Mouse (Mus musculus): ENCODE results near the gene Sema5b.
A peak's percentile ranks its signal among the peaks of the same experiment; 100 is the strongest.

The Sema5b gene

DNA sequence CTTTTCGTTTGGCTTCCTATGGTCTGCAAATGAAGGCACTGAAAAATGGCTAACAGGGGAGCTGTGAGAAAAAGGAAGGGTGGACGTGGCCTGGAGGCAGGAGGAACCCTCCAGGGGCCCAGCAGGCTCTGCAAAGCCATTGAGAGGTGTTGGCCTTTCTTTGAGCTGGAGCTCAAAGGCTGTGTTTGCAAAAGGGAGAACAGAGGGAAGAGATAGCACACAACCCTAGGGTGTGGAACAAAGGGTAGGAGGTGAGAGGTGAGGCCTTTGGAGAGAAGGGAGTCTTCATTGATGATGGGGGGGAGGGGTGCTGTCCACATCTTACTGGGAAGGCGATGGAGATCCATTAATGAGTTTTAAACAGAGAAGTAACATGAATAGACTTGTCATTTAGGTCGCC, 94.0 kb downstream of the Sema5b start:
- no peak for DNase-seq (ENCODE audit: low read depth)

GRCm38 (mm10) chr16:35639505-35639904, 98.6 kb downstream of the Sema5b start:
- DNase-seq (ENCODE audit: low read depth), result no peak

GRCm38 (mm10) chr16:35648862-35649261, 107.9 kb downstream of the Sema5b start:
- no peak for DNase-seq (ENCODE audit: low read depth)

DNA sequence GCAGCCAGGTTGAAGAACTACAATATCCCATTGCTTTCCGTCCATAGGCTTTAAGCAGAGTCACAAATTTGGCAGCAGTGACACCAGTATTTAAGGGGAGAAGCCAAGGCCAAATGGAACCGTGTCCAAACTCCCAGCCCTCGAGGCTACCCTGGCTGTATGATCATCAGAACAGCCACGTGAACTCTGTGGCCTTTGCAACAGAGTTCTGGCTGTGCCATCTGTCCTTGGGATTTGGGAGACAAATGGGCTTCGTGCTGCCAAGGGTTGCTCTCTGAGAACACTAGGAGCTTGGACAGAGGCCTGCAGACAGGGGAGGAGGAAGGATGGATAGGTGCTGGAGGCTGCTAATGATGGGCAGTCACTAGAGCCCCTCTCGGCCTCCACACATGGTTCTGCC, 111.3 kb downstream of the Sema5b start:
- no peak for DNase-seq (ENCODE audit: low read depth)

DNA sequence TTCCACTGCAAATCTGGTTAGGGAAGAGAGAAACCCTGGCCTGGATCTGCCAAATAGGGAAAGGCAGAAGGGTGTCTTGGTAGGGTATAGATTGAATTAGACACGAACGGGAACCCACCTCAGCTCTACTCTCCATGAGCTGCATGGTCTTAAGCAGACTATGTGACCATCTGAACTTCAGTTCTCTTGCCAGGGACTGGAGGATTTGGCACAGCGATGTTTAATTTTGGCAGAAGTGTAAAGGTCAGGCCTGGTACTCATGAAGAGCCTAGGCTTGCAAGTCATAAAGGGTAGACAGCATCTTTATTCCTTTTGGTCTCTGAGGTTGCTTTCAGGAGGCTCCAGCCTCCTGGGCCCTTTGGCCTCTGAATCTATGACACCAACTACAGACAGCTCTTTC, 111.8 kb downstream of the Sema5b start:
- no peak for DNase-seq (ENCODE audit: low read depth)

- DNase-seq (ENCODE audit: low read depth), result no peak
These were observed 113.0 kb downstream of the Sema5b start for GRCm38 (mm10) chr16:35653951-35654350.

GRCm38 (mm10) chr16:35660222-35660621, 119.3 kb downstream of the Sema5b start:
- DNase-seq (ENCODE audit: low read depth), result no peak

GRCm38 (mm10) chr16:35663831-35664414, 123.0 kb downstream of the Sema5b start:
- DNase-seq (ENCODE audit: low read depth), result no peak

- no peak for DNase-seq (ENCODE audit: low read depth)
These were observed 123.9 kb downstream of the Sema5b start for GRCm38 (mm10) chr16:35664847-35665246.

GRCm38 (mm10) chr16:35677511-35678113, 136.7 kb downstream of the Sema5b start:
- peak; percentile 33 for DNase-seq (ENCODE audit: low read depth)

GRCm38 (mm10) chr16:35678476-35678875, 137.5 kb downstream of the Sema5b start:
- peak; percentile 51 for DNase-seq (ENCODE audit: low read depth)

DNA sequence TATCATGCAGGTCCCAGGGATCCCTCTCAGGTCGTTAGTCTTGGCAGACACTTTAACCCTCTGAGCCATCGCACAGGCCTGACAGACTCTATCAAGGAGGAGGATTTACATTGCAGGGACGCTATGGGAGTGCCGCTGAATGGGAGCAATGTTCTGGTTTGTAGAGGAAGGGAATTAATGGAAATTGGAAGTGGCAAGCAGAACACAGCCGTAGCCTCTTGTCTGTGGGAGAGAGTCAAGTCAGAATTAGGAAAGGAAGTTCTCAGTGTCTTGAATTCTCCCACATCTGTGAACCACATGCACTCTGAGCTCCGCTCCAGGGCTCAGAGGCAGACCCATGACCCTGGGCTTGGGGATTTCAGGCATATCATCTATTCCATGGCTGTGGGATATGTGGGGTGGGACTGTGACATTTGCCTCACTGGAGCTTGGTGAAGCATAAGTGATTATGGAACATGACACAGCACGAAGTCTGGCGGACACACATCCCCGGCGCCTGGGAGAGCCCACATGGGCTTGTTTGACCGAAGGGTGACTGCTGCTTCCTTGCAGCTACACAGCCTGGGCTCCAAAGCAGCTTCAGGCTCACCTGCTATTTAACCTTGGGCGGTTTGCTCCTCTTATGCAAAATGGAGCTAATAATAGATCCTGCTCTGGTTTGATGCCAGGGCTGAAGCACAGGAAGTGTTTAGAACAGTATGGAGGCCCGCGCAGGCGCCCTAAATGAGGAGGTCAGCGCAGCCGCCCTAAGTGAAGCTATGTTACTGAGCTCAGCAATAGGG, 140.6 kb downstream of the Sema5b start:
- DNase-seq (ENCODE audit: low read depth), result no peak

- no peak for DNase-seq (ENCODE audit: low read depth)
These were observed 144.1 kb downstream of the Sema5b start for GRCm38 (mm10) chr16:35685027-35685426.

DNA sequence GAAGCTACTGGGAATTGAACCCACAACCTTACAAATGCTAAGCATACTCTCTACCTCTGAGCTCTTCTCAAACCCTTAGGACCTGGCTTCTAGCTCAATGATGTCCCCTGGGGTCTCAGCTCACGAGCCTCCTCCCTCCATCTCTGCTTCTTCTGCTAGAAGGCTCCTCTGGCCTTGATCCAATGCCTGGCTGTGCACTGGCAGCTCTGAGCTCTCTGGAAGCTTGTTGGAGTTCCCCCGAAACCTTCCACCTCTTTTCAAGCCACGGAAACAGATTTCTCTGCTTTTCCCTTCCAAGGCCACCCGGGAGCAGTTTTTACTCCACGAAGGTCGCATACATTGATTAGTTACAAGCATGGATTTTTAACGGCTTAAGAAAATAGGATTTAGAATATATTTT, 145.5 kb downstream of the Sema5b start:
- DNase-seq (ENCODE audit: low read depth), result no peak

DNA sequence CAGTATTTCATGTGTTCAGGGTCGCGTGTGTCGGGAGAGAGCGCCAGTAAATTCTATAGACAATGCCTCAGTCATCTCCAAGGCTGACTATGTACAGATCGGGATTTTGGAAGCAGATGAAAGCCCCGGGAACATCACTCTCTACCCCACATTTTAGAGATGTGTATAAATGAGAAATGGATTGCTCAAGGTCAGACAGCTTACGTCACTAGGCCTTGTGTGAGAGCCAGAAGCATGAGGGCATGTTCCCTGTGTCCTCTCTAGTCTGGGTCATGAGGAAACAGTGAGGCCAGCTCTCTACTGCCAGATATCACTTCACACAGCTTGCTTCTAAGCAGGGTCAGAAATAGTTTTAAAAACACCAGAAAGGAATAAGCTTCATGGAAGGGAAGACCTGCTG, 150.7 kb downstream of the Sema5b start:
- no peak for DNase-seq (ENCODE audit: low read depth)

GRCm38 (mm10) chr16:35694250-35694846, 153.4 kb downstream of the Sema5b start:
- no peak for DNase-seq (ENCODE audit: low read depth)

- DNase-seq (ENCODE audit: low read depth), result no peak
These were observed 155.2 kb downstream of the Sema5b start for GRCm38 (mm10) chr16:35696103-35696502.

- no peak for DNase-seq (ENCODE audit: low read depth)
These were observed 160.9 kb downstream of the Sema5b start for GRCm38 (mm10) chr16:35701823-35702222.

DNA sequence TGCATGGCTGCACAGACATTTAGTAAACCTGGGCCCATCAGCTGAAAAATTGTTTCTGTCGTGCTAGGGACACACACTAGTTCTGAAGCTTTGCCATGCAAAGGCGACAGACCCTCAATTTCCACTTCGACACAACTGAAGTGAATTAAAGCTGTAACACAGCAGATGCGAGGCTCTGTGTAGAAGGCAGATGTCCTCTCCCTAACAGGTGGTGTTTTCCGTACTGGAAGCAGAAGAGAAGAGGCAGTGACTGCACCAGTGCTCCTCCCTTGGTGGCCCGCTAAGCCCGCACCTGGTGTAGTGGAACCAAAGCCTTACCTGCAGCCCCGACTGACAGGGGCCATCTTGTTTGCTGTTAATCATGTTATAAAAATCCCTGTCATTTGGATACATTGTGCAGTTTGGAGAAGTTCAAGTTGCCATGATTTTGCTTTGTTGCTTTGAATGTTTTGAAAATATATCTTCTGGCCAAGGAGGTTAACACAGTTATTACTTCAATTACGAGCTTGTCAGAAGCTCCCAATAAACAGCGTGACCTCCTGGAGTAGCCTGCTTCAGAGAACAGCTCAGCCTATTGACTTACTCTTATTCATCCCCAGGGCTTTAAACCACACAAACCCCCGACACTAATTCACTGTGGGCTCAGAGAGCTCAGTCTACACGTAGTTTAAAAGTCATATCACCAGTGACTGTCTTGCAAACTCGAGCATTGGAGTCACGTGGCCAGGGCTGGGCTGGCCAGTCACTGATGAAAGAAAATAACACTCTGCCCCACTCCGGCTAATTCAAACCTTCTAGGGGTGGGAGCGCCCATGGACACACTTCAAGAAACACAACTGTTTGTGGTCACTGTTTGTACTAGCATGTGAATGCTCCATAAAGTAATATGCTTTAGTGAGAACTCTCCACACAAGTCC, 163.1 kb downstream of the Sema5b start:
- no peak for DNase-seq (ENCODE audit: low read depth)

DNA sequence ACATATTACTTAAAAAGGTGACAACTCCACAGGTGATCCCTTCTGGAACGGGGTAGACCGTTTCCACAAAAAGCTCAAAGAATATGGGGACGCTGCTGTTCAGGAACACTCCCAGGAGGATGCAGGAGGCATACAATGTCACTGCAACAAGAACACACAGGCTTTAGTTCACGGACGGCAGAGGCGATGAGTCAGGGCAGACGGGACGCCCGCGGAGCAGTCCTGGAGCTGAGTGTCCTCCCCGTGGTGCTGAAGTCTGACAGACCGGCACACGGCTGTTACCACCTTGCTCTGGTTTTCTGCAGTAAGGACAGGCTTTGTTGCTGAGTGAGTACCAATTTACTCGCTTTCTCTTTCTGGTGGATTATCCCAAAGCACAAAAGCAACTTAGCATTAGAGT, 163.9 kb downstream of the Sema5b start:
- DNase-seq (ENCODE audit: low read depth), result no peak

DNA sequence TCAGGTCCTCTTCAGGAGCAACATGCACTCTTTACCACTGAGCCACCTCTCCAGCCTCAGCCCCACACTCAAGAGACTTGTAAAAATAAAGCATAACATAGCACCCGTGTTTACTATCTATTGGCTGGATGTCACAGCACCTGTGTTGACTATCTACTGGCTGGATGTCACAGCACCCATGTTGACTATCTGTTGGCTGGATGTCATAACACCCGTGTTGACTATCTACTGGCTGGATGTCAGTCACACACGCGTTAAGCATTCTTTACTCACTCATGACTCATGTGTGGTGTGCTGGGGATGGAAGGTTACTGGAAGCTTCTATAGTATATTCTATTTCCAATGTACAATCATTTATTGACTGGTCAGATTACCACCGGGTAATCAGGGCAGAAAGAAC, 166.1 kb downstream of the Sema5b start:
- DNase-seq (ENCODE audit: low read depth), result no peak

- no peak for DNase-seq (ENCODE audit: low read depth)
These were observed 170.1 kb downstream of the Sema5b start for GRCm38 (mm10) chr16:35711004-35711403.
